Mouse (Mus musculus): ENCODE data around the gene Rtp2. TPM values are rescaled to one million over a fixed set of nuclear protein-coding genes. Genes with fewer than 3 reads are reported as not detected.

The Rtp2 gene
- polyA plus RNA-seq (2014; fragmentation: Illumina TruSeq; extraction: RNeasy Lipid Tissue Mini Kit (QIAGEN cat#74804); ENCODE audit: low read depth, low replicate concordance) = not detected

DNA sequence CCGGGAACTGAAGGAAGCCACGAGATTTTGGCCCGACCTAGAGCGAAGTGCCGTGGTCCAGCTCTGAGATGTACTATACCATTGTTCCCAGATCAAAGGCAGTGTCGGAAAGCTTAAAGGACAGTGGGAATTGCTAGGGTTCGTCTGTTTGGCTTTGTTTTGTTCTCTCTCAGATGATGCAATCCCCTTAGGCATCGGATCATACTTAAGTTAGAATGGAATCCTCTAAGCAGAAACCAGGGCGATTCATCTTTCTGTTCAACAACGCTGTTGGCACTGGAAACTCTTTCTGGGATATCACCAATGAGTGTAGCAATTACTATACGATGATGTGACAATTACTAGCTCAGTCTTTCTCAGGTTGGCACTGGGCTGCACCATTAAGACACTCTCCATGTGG lies at the start of gene Rtp2:
Gene Rtp2, minus strand, starts transcription at position 101 of the 400 bp plus-strand sequence.

DNA sequence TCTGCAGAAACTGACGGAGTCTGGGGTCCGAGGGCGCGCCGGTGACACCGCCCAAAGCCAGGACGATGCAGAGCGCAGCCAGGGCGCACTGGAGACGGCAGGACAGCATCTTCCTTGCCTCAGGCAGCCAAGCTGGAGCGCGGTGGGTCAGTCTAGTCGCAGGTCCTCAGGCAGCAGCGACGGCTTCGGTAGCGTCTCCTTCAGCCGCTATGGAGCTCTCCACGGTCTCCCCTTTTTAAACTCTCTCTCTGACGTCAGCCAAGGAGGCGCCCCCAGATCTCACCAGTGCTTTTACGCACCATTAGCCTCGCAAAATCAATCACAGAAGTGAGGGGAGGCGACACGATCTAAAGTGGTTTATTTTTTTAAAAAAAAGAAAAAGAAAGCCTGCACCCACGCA lies 41.6 kb downstream of the Rtp2 start, which contains the start of gene Sst:
Gene Sst, minus strand, starts transcription at position 323 of the 400 bp plus-strand sequence.

Other genes with a start within 250 kb of the Rtp2 start
- not detected for gene Sst, start 41.4 kb downstream of the Rtp2 start, polyA plus RNA-seq (2014; fragmentation: Illumina TruSeq; extraction: RNeasy Lipid Tissue Mini Kit (QIAGEN cat#74804); ENCODE audit: low read depth, low replicate concordance)
- gene Gm37419, start 56.1 kb upstream of the Rtp2 start, polyA plus RNA-seq (2014; fragmentation: Illumina TruSeq; extraction: RNeasy Lipid Tissue Mini Kit (QIAGEN cat#74804); ENCODE audit: low read depth, low replicate concordance) = not detected
- 14.6 TPM for gene Bcl6, start 56.5 kb upstream of the Rtp2 start, polyA plus RNA-seq (2014; fragmentation: Illumina TruSeq; extraction: RNeasy Lipid Tissue Mini Kit (QIAGEN cat#74804); ENCODE audit: low read depth, low replicate concordance)